Mouse (Mus musculus): ENCODE results near the gene Trak1. TPM values are rescaled to one million over a fixed set of nuclear protein-coding genes. Genes with fewer than 3 reads are reported as not detected.

Trak1 gene
- total and polyA plus RNA-seq, 2 experiments = 50.3 to 61.2 TPM

GRCm38 (mm10) chr9:121351388-121352078, 54.2 kb downstream of the Trak1 start:
- 70% methylated on average over 9 of the region's 9 CpGs for WGBS
- Histone ChIP-seq H3K9ac (ENCODE audit: low read depth, low read length) (no peak overlapping the region), H3K36me3 (ENCODE audit: control insufficient read depth, insufficient read depth, low read length) (no peaks in the 10 kb centered on the region), H3K79me2 (ENCODE audit: control insufficient read depth, insufficient read depth, low read length) (peaks cover 18% of the 10 kb centered on the region; the same call in 1 of the 2 replicates), H3K4me3 (ENCODE audit: insufficient read depth, low read depth, low read length) (no peak overlapping the region), H3K27me3 (ENCODE audit: control insufficient read depth, insufficient read depth, low read length) (no peaks in the 10 kb centered on the region), H3K27ac (replicated peaks; ENCODE audit: insufficient read depth, low read depth, low read length) (peak overlapping the region; percentile 17), H3K4me1 (ENCODE audit: control insufficient read depth, insufficient read depth, low read length) (peaks cover 31% of the 10 kb centered on the region)
- TF ChIP-seq POLR2A (IDR thresholded peaks at IDR 0.05; ENCODE audit: extremely low read depth, insufficient read depth, low read length) = no peak
- TF ChIP-seq CTCF (IDR thresholded peaks at IDR 0.05; ENCODE audit: low read depth, low read length) = no peak
- no peak for DNase-seq (ENCODE audit: extremely low read depth, low read depth, low spot score)

GRCm38 (mm10) chr9:121352131-121352606, 54.9 kb downstream of the Trak1 start:
- Histone ChIP-seq H3K27me3 (ENCODE audit: control insufficient read depth, insufficient read depth, low read length) (no peaks in the 10 kb centered on the region), H3K36me3 (ENCODE audit: control insufficient read depth, insufficient read depth, low read length) (no peaks in the 10 kb centered on the region), H3K9ac (ENCODE audit: low read depth, low read length) (peak overlapping the region; percentile 57), H3K4me3 (ENCODE audit: insufficient read depth, low read depth, low read length) (peak overlapping the region; percentile 40), H3K79me2 (ENCODE audit: control insufficient read depth, insufficient read depth, low read length) (peaks cover 18% of the 10 kb centered on the region; the same call in 1 of the 2 replicates), H3K4me1 (ENCODE audit: control insufficient read depth, insufficient read depth, low read length) (peaks cover 31% of the 10 kb centered on the region), H3K27ac (replicated peaks; ENCODE audit: insufficient read depth, low read depth, low read length) (peak overlapping the region; percentile 66)
- DNase-seq (ENCODE audit: extremely low read depth, low read depth, low spot score) = peak; percentile 87
- WGBS = 5% methylated on average over 11 of the region's 11 CpGs
- TF ChIP-seq POLR2A (IDR thresholded peaks at IDR 0.05; ENCODE audit: extremely low read depth, insufficient read depth, low read length) = no peak
- peak; percentile 51 for TF ChIP-seq CTCF (IDR thresholded peaks at IDR 0.05; ENCODE audit: low read depth, low read length)

- no peaks in the 10 kb centered on the region for H3K27me3 ChIP-seq (ENCODE audit: control insufficient read depth, insufficient read depth, low read length)
- H3K9ac ChIP-seq (ENCODE audit: low read depth, low read length) = no peak overlapping the region
- H3K79me2 ChIP-seq (ENCODE audit: control insufficient read depth, insufficient read depth, low read length) = peaks cover 21% of the 10 kb centered on the region; the same call in 1 of the 2 replicates
- no peak for DNase-seq (ENCODE audit: extremely low read depth, low read depth, low spot score)
- 83% methylated on average over 9 of the region's 9 CpGs for WGBS
- peaks cover 33% of the 10 kb centered on the region for H3K4me1 ChIP-seq (ENCODE audit: control insufficient read depth, insufficient read depth, low read length)
- peak overlapping the region; percentile 3; the same call in 1 of the 2 replicates for H3K27ac ChIP-seq (replicated peaks; ENCODE audit: insufficient read depth, low read depth, low read length)
- H3K36me3 ChIP-seq (ENCODE audit: control insufficient read depth, insufficient read depth, low read length) = no peaks in the 10 kb centered on the region
- H3K4me3 ChIP-seq (ENCODE audit: insufficient read depth, low read depth, low read length) = no peak overlapping the region
- no peak for TF ChIP-seq CTCF (IDR thresholded peaks at IDR 0.05; ENCODE audit: low read depth, low read length)
- TF ChIP-seq POLR2A (IDR thresholded peaks at IDR 0.05; ENCODE audit: extremely low read depth, insufficient read depth, low read length) = no peak
Observed at GRCm38 (mm10) chr9:121352726-121353125, 55.4 kb downstream of the Trak1 start.

GRCm38 (mm10) chr9:121354792-121355390, 57.6 kb downstream of the Trak1 start:
- peaks cover 40% of the 10 kb centered on the region for H3K4me1 ChIP-seq (ENCODE audit: control insufficient read depth, insufficient read depth, low read length)
- H3K27ac ChIP-seq (replicated peaks; ENCODE audit: insufficient read depth, low read depth, low read length) = peak overlapping the region; percentile 89
- no peaks in the 10 kb centered on the region for H3K27me3 ChIP-seq (ENCODE audit: control insufficient read depth, insufficient read depth, low read length)
- H3K4me3 ChIP-seq (ENCODE audit: insufficient read depth, low read depth, low read length) = no peak overlapping the region
- H3K36me3 ChIP-seq (ENCODE audit: control insufficient read depth, insufficient read depth, low read length) = no peaks in the 10 kb centered on the region
- peaks cover 18% of the 10 kb centered on the region; the same call in 1 of the 2 replicates for H3K79me2 ChIP-seq (ENCODE audit: control insufficient read depth, insufficient read depth, low read length)
- DNase-seq (ENCODE audit: extremely low read depth, low read depth, low spot score) = peak; percentile 94
- 35% methylated on average over 4 of the region's 4 CpGs for WGBS
- TF ChIP-seq POLR2A (IDR thresholded peaks at IDR 0.05; ENCODE audit: extremely low read depth, insufficient read depth, low read length) (no peak), CTCF (IDR thresholded peaks at IDR 0.05; ENCODE audit: low read depth, low read length) (peak; percentile 70)
- H3K9ac ChIP-seq (ENCODE audit: low read depth, low read length) = no peak overlapping the region; the same call in 1 of the 2 replicates

GRCm38 (mm10) chr9:121355431-121356141, 58.3 kb downstream of the Trak1 start:
- H3K27me3 ChIP-seq (ENCODE audit: control insufficient read depth, insufficient read depth, low read length) = no peaks in the 10 kb centered on the region
- H3K4me3 ChIP-seq (ENCODE audit: insufficient read depth, low read depth, low read length) = no peak overlapping the region
- peaks cover 24% of the 10 kb centered on the region; the same call in 1 of the 2 replicates for H3K79me2 ChIP-seq (ENCODE audit: control insufficient read depth, insufficient read depth, low read length)
- H3K36me3 ChIP-seq (ENCODE audit: control insufficient read depth, insufficient read depth, low read length) = no peaks in the 10 kb centered on the region
- H3K9ac ChIP-seq (ENCODE audit: low read depth, low read length) = peak overlapping the region; percentile 56
- H3K4me1 ChIP-seq (ENCODE audit: control insufficient read depth, insufficient read depth, low read length) = peaks cover 37% of the 10 kb centered on the region
- WGBS = 15% methylated on average over 9 of the region's 9 CpGs
- TF ChIP-seq POLR2A (IDR thresholded peaks at IDR 0.05; ENCODE audit: extremely low read depth, insufficient read depth, low read length) (no peak), CTCF (IDR thresholded peaks at IDR 0.05; ENCODE audit: low read depth, low read length) (0 out of 2 replicates have a peak, but pooled peaks have one; percentile 15)
- DNase-seq (ENCODE audit: extremely low read depth, low read depth, low spot score) = peak; percentile 91
- H3K27ac ChIP-seq (replicated peaks; ENCODE audit: insufficient read depth, low read depth, low read length) = peak overlapping the region; percentile 89
